Mouse (Mus musculus) left cerebral cortex, postnatal 10 days (tissue): ENCODE measurements around the gene Pmpcb. TPM values are rescaled to one million over a fixed set of nuclear protein-coding genes. Genes with fewer than 3 reads are reported as not detected.

Experiments
- DNase-seq, 2 experiments: peaks; one replicate each; pipeline ENCODE4 v3.0.0; 2021 to 2022; ENCODE audit warnings: low spot score in 2 of 2, mixed read lengths in 1 of 2; ENCODE audit errors: extremely low spot score in 1 of 2
- intact Hi-C: fragments of 180-260 bp; cut with DNase I; formaldehyde crosslinking; loops from one replicate; pipeline ENCODE4 v1.15.1; 2025
- total RNA-seq, 2 experiments: library from RNA; stranded (reverse); gene quantifications; 2 replicates each; pipeline ENCODE4 v1.2.3; 2021

The Pmpcb gene
- total RNA-seq, 2 experiments from 2014 or later = 55.0 to 72.7 TPM

DNA sequence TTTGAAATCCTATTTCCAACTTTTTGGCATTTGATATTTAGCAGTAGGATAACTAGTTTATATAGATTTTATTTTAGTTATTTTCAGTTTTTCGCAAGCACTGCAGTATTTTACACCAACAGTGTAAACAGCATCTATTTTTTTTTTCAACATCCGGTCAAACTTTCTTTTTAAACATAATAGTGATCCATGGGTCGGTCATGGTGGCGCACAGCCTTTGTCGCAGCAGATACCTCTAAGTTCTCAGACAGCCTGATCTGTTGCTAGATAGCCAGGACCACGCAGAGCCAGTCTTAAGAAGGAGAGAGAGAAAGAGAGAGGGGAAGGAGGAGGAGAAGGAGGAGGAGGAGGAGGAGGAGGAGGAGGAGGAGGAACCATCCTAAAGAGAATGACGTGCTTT is 48.8 kb downstream of the Pmpcb start:
- no peak for DNase-seq

DNA sequence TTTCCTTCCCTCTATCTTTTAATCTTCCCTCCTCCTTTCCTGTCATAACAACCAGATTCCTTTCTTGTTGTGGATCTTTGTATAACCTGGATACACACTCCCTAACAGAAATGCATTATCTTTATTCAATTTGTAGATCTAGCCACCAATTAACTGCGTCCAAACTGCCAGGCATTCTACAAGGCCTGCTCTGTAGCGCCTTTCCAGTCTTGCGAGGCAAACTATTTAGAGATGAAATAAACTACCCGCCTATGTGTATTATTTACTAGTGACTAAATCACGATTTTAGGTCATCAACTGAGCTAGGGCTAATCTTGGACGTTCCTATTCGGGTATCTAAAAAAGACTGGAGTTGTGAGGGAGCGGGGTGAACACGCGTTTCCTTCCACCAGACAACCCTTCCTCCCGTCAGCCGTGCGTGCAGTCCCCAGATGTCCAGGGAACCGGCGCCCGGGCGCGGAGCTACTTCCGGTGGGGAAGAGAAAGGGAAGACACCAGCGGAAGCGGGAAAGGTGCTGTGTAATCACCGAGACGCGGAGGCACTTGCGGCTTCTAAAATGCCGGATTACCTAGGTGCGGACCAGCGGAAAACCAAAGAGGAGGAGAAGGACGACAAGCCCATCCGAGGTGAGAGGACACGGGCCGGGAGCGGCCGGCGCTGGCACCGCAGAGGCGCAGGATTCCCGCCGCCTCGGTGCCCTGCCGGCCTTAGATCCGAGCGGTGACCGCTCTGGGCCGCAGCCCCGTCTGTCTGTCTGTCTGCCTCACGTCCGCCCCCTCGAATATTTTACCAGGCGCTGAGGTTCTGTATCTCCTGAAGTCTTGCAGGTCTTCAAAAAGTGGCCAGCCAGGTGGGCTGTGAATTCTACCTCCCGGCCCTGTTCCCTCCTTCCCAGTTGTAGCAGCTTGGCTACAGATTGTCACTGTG is 49.6 kb downstream of the Pmpcb start:
- intact Hi-C loops = loop anchor here (10.0 kb wide), 1 partner anchor 728 kb away; no protein-coding TSS in a partner anchor
- peak; percentile 92 to 94 for DNase-seq

More for the DNA sequence above, 48.8 kb downstream of the Pmpcb start:
- intact Hi-C loops = loop anchor here (10.0 kb wide), 1 partner anchor 729 kb away; no protein-coding TSS in a partner anchor

DNA sequence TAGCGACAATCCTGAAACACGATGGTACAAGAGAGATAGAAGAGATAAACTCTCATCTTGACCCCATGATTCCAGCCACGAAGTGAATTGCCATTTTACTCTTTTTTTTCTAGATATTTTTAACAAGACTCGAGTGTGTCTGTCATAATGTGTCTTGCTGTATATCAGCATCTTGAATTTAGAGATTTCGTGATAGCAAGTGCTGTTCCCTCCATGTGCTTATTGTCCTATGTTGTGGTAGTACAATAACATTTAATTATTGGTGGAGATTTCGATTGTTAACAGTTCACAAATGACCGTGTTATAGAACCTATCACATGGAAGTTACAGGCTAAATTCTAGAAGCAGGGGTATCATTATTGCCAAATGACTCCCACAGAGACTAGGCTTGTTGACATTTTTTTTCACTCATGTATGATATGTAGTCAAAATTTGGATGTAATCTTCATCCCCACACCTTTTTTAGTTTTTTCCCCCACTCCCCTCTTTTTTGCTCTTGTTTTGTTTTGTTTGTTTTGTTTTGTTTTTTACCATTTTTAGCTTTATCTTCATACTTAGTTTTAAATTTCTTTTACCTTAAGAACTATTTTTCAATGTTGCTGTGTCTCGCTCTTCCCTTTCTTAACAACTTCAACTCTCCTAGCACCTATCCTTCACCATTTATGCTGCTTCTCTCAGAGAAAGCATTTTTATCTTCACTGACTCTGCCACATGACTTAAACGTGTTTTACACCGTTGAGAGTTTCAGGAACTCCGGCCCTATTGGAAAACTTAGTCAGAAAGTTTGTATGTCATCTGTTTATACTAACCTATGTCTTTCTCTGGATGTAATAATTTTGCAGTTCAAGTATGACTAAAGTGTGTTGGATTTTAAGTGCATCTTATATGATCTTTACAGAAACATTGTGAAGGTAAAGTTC is 50.5 kb downstream of the Pmpcb start:
- intact Hi-C loops = loop anchor here (10.0 kb wide), 1 partner anchor 727 kb away; no protein-coding TSS in a partner anchor
- DNase-seq = no peak

DNA sequence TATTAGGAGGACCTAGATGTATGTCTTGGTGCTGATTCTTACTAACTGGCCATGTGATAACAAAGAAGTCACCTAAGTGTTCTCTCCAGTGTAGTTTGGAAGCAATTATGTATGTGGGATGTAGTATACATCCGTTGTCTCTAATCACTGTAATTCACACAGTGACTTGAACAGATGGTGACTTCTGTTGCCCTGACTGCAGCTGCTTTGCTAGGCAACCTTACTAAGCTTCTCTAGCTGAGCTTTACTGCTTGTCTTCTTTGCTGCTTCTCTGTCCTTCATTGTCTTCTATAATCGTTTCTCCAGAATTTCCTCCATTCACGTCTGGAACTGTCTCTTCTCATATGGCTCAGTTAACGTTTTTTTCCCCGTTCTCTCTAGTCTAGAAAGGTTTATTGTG is 52.1 kb downstream of the Pmpcb start:
- DNase-seq = no peak
- intact Hi-C loops = loop anchor here (10.0 kb wide), 1 partner anchor 726 kb away; no protein-coding TSS in a partner anchor

DNA sequence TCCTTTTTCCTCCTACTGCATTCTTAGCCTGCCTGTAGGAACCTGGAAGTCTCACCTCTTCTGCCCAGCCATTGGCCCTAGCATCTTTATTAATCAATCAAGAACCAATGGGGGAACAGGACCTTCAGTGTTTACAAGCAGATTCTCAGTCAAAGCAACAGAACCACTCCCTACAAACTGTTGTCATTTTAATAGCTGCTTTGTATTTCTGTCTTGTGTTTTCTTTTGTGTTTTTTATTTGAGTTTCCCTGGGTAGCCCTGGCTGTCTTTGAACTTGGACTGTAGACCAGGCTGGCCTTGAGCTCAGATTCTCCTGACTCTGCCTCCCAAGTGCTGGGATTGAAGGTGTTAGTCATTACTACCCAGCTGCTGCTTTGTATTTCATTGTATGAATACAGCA is 55.2 kb downstream of the Pmpcb start:
- DNase-seq = no peak
- intact Hi-C loops = no loop called here

DNA sequence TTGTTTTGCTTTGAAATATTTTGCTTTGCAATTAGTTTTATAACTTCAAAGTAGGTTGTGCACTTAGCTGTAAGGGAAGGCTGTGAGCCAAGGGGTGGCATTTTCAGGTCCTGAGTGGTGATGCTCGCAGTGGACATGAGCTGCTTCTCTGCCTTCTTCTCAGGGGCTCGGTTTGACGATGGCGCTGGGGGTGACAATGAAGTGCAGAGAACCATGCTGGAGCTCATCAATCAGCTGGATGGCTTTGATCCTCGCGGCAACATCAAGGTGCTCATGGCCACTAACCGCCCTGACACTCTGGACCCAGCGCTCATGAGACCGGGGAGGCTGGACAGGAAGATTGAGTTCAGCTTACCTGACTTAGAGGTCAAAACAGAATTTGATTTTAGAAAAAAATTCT is 66.0 kb downstream of the Pmpcb start:
- intact Hi-C loops = no loop called here
- DNase-seq = no peak

DNA sequence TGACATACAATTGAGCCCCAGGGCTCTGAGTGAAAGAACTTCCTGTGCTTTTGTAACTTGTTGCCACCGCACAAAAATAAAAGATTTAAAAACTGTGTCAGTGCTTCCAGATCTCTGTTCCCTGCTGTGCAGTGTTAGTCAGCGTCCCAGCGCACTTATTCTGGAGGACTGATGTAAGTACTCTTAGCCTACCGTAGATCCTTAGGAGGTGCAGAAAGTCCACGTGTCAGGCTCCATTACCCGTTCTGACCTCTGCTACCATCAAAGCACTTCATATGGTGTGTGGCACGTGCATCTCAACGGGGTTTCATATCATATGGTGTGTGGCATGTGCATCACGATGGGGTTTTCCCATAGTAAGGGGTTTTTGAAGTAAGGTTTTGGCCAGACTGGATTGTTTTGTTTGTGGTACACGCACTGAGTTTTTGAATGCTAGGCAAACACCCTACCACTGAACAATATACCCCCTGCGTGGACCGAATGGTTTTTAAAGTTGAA is 66.8 kb downstream of the Pmpcb start:
- intact Hi-C loops = no loop called here
- DNase-seq = no peak

DNA sequence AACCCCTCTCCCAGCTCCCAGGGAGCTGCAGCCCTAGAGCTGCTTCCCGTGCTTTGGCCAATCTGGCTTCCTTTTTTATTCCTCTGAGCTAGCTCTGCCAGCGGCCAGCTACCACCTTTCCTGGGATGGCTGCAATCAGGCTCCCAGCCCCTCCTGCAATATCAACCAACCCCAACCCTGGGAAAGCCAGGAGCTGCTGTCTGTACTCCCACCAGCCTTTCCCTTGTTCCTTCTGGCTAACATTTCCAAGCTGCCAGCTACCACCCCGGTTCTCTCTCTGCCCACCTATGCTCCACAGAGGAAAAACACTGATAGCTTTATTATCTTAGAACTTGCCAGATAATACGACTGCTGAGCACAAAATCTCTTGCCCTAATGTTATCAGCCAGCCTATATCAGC is 67.9 kb downstream of the Pmpcb start:
- intact Hi-C loops = no loop called here
- no peak for DNase-seq

Other genes with a start within 250 kb of the Pmpcb start
- 1 to 10 TPM in 1 of 2 experiments, under 1 TPM in 1; 0.77 to 1.2 TPM for gene Lrrc17, start 193.6 kb upstream of the Pmpcb start, total RNA-seq
- under 1 TPM; 0.24 to 0.36 TPM for gene Fbxl13, start 91.5 kb upstream of the Pmpcb start, total RNA-seq
- 10 to 100 TPM; 28.4 to 29.1 TPM for gene Armc10, start 91.3 kb upstream of the Pmpcb start, total RNA-seq
- gene Napepld, start 35.7 kb upstream of the Pmpcb start, total RNA-seq = 1 to 10 TPM; 5.0 to 5.2 TPM
- 10 to 100 TPM; 34.8 to 36.1 TPM for gene Dnajc2, start 48.1 kb downstream of the Pmpcb start, total RNA-seq
- gene Psmc2, start 48.1 kb downstream of the Pmpcb start, total RNA-seq = 100 to 1,000 TPM; 122 TPM
- gene Slc26a5, start 128.5 kb downstream of the Pmpcb start, total RNA-seq = under 1 TPM; 0.32 to 0.47 TPM